Mouse (Mus musculus) kidney, embryonic 16.5 days (tissue): ENCODE measurements at regions not wholly inside any gene's neighbourhood (a gene's known extent, or its start where the extent isn't known, plus 50 kb on each side); places are given as distances from the start of the nearest gene placed in this dataset.

Experiments
- ATAC-seq: fragments of 200-750 bp; cut with Nextera tagmentation; 2 replicates; pipeline ENCODE4 v1.8.0; 2017; ENCODE audit warnings: moderate TSS enrichment; ENCODE audit not compliant: low FRiP score, low TSS enrichment
- H3K27ac ChIP-seq: fragments of 300-500 bp; sonication (generic); 2 replicates; pipeline ENCODE4 v1.5.1; 2014; ENCODE audit warnings: low read length
- H3K27me3 ChIP-seq: fragments of 300-500 bp; sonication (generic); 2 replicates; pipeline ENCODE4 v1.6.1; 2014; ENCODE audit warnings: low read length, control low read depth, mixed read lengths; ENCODE audit not compliant: insufficient read depth
- H3K36me3 ChIP-seq: fragments of 300-500 bp; sonication (generic); 2 replicates; pipeline ENCODE4 v1.6.1; 2014; ENCODE audit warnings: low read length, control low read depth, mixed read lengths; ENCODE audit not compliant: insufficient read depth
- H3K4me1 ChIP-seq: fragments of 300-500 bp; sonication (generic); 2 replicates; pipeline ENCODE4 v1.6.1; 2014; ENCODE audit warnings: low read length, control low read depth, mixed read lengths; ENCODE audit not compliant: insufficient read depth
- H3K4me2 ChIP-seq: fragments of 300-500 bp; sonication (generic); replicated peaks from 2 replicates; pipeline ENCODE4 v1.6.1; 2014; ENCODE audit warnings: low read depth, low read length
- H3K4me3 ChIP-seq: fragments of 300-500 bp; sonication (generic); 2 replicates; pipeline ENCODE4 v1.5.1; 2014; ENCODE audit warnings: mild to moderate bottlenecking, low read length
- H3K9ac ChIP-seq: fragments of 300-500 bp; sonication (generic); replicated peaks from 2 replicates; pipeline ENCODE4 v1.6.1; 2014; ENCODE audit warnings: low read length
- H3K9me3 ChIP-seq: fragments of 300-500 bp; sonication (generic); 2 replicates; pipeline ENCODE4 v1.6.1; 2016; ENCODE audit warnings: low read length, control low read depth
- WGBS: fragments of 180-500 bp; shearing (Covaris S2); extraction: QIAGEN DNeasy Blood & Tissue Kit; methylation state at CpG from one replicate; pipeline ENCODE4 v1.1.7; 2014; 5-methylcytosine and 5-hydroxymethylcytosine counted together

DNA sequence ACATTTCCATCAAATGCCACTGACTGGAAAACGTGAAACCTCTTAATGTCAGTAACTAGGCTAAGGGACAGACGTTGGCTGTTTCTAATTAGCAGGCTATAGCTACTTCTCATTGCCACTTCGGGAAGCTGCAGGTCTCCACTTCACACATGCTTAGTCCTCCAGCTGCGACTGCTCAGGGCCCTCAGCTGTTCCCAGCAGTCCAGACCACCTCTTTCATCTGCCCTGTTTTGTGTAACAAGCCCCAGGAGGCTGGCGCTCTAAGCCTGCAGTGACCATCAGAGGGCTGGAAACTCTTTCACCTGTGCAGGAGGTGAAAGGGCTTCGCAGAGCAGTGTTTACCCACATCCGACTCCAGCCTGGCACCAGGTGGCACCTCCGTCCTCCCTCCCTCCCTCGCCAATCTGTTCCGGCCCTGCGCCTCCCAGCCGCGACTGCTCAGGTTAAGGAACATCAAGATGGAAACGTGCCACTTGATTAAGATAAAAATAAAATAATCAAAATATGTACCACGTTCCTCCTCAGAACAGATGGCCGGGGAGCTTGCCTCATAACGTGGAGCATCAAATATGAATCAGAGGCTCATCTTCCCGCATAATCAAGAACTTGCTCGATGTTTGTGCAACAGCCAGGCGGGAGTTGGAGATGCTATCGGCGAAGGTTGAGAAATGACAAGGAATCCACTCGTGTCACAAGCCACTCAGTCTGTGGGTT lies 72.6 kb upstream of the Plet1 start:
- H3K4me3 ChIP-seq: no peak overlapping the region
- peaks cover 12% of the 10 kb centered on the region for H3K4me1 ChIP-seq
- no peaks in the 10 kb centered on the region for H3K27me3 ChIP-seq
- H3K9me3 ChIP-seq: peaks cover 7% of the 10 kb centered on the region
- ATAC-seq: no peak
- no peak overlapping the region for H3K9ac ChIP-seq
- no peaks in the 10 kb centered on the region for H3K36me3 ChIP-seq
- H3K4me2 ChIP-seq: no peak overlapping the region
- 81% methylated on average over 23 of the region's 23 CpGs for WGBS
- no peak overlapping the region for H3K27ac ChIP-seq

- ATAC-seq: peak; percentile 36; the same call in 1 of the 2 replicates
- Histone ChIP-seq H3K27me3 (no peaks in the 10 kb centered on the region), H3K27ac (no peak overlapping the region), H3K9ac (no peak overlapping the region), H3K9me3 (peaks cover 2% of the 10 kb centered on the region), H3K4me3 (no peak overlapping the region), H3K36me3 (no peaks in the 10 kb centered on the region), H3K4me1 (peaks cover 12% of the 10 kb centered on the region), H3K4me2 (no peak overlapping the region)
- 20% methylated on average over 4 of the region's 4 CpGs for WGBS
These were observed 68.3 kb upstream of the Plet1 start for GRCm38 (mm10) chr9:50425866-50426495.

GRCm38 (mm10) chr9:50430147-50430546 lies 64.2 kb upstream of the Plet1 start:
- Histone ChIP-seq H3K4me2 (no peak overlapping the region), H3K9ac (no peak overlapping the region)
- WGBS: 79% methylated on average over 7 of the region's 7 CpGs

GRCm38 (mm10) chr9:50433525-50433924 lies 60.8 kb upstream of the Plet1 start:
- H3K9me3 ChIP-seq: no peaks in the 10 kb centered on the region
- H3K27ac ChIP-seq: no peak overlapping the region
- no peak overlapping the region for H3K9ac ChIP-seq
- H3K36me3 ChIP-seq: no peaks in the 10 kb centered on the region
- H3K4me3 ChIP-seq: no peak overlapping the region
- 56% methylated on average over 4 of the region's 4 CpGs for WGBS
- no peak for ATAC-seq
- H3K27me3 ChIP-seq: no peaks in the 10 kb centered on the region
- H3K4me1 ChIP-seq: peaks cover 11% of the 10 kb centered on the region; the same call in 1 of the 2 replicates
- H3K4me2 ChIP-seq: no peak overlapping the region

More at GRCm38 (mm10) chr9:50430147-50430546, 64.2 kb upstream of the Plet1 start:
- peaks cover 10% of the 10 kb centered on the region; the same call in 1 of the 2 replicates for H3K4me1 ChIP-seq
- H3K4me3 ChIP-seq: no peak overlapping the region
- H3K36me3 ChIP-seq: no peaks in the 10 kb centered on the region
- no peak for ATAC-seq
- no peaks in the 10 kb centered on the region for H3K27me3 ChIP-seq
- no peaks in the 10 kb centered on the region for H3K9me3 ChIP-seq
- H3K27ac ChIP-seq: no peak overlapping the region

DNA sequence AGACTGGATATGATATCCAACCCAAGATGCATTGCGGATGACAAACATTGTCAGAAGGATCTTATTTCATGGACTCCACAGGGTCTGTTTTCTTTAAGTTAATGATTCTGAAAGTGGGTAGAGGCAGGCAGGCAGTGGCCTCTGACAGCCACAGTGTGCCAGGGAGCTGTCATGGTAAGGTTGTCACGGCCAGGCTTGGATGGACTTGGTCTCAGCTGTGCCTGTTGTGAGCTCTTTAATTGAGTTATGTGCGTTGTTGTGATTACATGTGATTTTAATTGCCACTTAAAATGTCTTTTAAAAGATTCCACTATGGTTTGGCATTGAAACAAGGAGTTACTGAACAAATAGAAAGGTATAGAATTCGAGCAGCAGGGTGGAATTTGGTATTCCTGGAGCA lies 60.3 kb upstream of the Plet1 start:
- Histone ChIP-seq H3K4me3 (no peak overlapping the region), H3K36me3 (no peaks in the 10 kb centered on the region), H3K27ac (no peak overlapping the region), H3K9ac (no peak overlapping the region), H3K4me1 (peaks cover 11% of the 10 kb centered on the region; the same call in 1 of the 2 replicates), H3K4me2 (no peak overlapping the region), H3K9me3 (no peaks in the 10 kb centered on the region), H3K27me3 (no peaks in the 10 kb centered on the region)
- ATAC-seq: peak; percentile 82; the same call in 1 of the 2 replicates
- WGBS: 37% methylated on average over 4 of the region's 4 CpGs

DNA sequence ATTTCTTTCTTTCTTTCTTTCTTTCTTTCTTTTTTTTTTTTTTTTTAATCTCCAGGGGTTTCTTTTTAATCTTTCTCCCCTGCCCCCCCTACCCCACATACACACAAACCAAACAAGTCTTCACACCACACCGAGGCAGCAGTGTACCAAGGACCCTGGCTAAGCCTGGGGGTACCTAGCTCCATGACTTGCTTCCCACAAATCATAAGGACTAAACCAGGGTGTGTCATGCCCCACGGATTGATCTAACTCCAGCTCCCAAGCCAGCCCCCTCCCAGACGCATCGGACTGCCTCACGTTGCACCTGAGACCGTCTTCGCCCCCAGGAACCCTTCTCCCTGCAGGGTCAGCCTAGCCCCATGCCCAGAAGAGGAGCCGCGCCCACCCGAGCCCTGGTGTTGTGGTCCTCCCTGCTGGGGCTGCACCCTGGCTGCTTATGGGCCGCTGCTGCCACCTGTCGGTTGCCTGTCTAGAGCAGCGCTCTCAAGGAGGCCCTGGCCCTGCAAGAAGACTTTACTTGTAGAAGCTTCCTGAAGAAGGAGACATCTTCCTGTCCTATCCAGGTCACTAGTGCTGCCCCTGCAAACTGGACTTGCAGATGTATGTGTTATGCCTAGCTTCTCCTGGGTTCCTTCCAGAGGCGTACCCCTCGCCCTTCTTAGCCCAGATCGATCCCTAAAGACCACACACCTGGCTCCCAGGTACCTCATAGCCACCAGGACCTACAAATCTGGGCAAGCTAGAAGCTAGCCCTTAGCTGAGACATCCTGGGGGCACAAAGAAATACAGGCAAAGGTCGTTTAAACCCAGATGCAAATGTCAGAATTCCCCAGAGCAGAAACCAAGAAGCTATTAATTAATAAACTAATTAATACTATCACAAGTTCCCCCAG lies 56.2 kb upstream of the Plet1 start:
- peak overlapping the region; percentile 68 for H3K4me2 ChIP-seq
- no peaks in the 10 kb centered on the region for H3K36me3 ChIP-seq
- H3K27ac ChIP-seq: no peak overlapping the region
- peak overlapping the region; percentile 67 for H3K9ac ChIP-seq
- no peaks in the 10 kb centered on the region for H3K27me3 ChIP-seq
- H3K4me1 ChIP-seq: peaks cover 11% of the 10 kb centered on the region; the same call in 1 of the 2 replicates
- peak overlapping the region; percentile 40 for H3K4me3 ChIP-seq
- WGBS: 15% methylated on average over 17 of the region's 17 CpGs
- no peaks in the 10 kb centered on the region for H3K9me3 ChIP-seq
- peak; percentile 87 for ATAC-seq

- Histone ChIP-seq H3K27me3 (no peaks in the 10 kb centered on the region), H3K9ac (no peak overlapping the region), H3K36me3 (no peaks in the 10 kb centered on the region), H3K4me2 (no peak overlapping the region), H3K9me3 (no peaks in the 10 kb centered on the region), H3K4me3 (no peak overlapping the region), H3K4me1 (peaks cover 8% of the 10 kb centered on the region; the same call in 1 of the 2 replicates), H3K27ac (no peak overlapping the region)
- ATAC-seq: no peak
- WGBS: 57% methylated on average over 7 of the region's 7 CpGs
These were observed 55.6 kb upstream of the Plet1 start for GRCm38 (mm10) chr9:50438738-50439137.

GRCm38 (mm10) chr9:50440222-50440621 lies 54.1 kb upstream of the Plet1 start:
- Histone ChIP-seq H3K36me3 (no peaks in the 10 kb centered on the region), H3K4me1 (peaks cover 6% of the 10 kb centered on the region; the same call in 1 of the 2 replicates), H3K9me3 (no peaks in the 10 kb centered on the region; the same call in 1 of the 2 replicates), H3K4me3 (no peak overlapping the region), H3K27me3 (no peaks in the 10 kb centered on the region), H3K4me2 (no peak overlapping the region), H3K27ac (no peak overlapping the region), H3K9ac (no peak overlapping the region)
- 71% methylated on average over 3 of the region's 3 CpGs for WGBS
- ATAC-seq: no peak

GRCm38 (mm10) chr9:50440689-50441088 lies 53.6 kb upstream of the Plet1 start:
- WGBS: 79% methylated on average over 2 of the region's 2 CpGs
- no peak for ATAC-seq
- no peaks in the 10 kb centered on the region; the same call in 1 of the 2 replicates for H3K9me3 ChIP-seq
- H3K36me3 ChIP-seq: no peaks in the 10 kb centered on the region
- H3K4me2 ChIP-seq: no peak overlapping the region
- H3K27me3 ChIP-seq: no peaks in the 10 kb centered on the region
- no peak overlapping the region for H3K27ac ChIP-seq
- no peak overlapping the region for H3K9ac ChIP-seq
- H3K4me3 ChIP-seq: no peak overlapping the region
- H3K4me1 ChIP-seq: peaks cover 6% of the 10 kb centered on the region; the same call in 1 of the 2 replicates
